Mouse (Mus musculus): Measurements from ENCODE around the gene Hist1h3i.
"Not testable (repeated sequence)": the region's sequence is repeated elsewhere in the genome, so short reads cannot be mapped to it uniquely, and the experiment has no call there.

DNA sequence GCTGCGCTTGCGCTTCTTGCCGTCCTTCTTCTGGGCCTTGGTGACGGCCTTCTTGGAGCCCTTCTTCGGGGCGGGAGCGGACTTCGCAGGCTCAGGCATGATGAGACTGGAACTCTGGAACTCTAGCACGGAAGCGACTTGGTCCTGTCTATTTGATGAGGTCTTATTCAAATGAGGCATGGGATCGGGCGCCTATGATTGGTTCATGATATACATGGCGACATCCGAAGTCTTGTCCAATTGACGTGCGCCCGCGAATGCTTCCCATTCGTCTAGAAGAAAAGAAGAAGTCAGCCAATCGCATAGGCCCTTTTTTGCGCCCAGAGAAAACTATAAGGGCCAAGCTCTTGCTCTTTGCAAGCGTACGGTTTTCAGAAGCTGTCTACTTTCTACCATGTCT is 26.9 kb upstream of the Hist1h3i start, which contains the start of the genes Hist1h2bq and Hist1h2ao:
- not testable (repeated sequence) for TF ChIP-seq POLR2A (IDR thresholded peaks at IDR 0.05; ENCODE audit: borderline replicate concordance, insufficient read depth, low read length); CTCF (IDR thresholded peaks at IDR 0.05; ENCODE audit: borderline replicate concordance, insufficient read depth, low read depth, low read length)

Data from cerebellum, adult 2 months (tissue).